Mouse (Mus musculus) forebrain, embryonic 10.5 days (tissue): ENCODE data around the gene Zfp874b. TPM values are rescaled to one million over a fixed set of nuclear protein-coding genes. Genes with fewer than 3 reads are reported as not detected.
"Not testable (repeated sequence)": the region's sequence is repeated elsewhere in the genome, so short reads cannot be mapped to it uniquely, and the experiment has no call there.

Experiments
- DNase-seq: peaks from one replicate; pipeline ENCODE4 v3.0.0-alpha.2; 2017; ENCODE audit warnings: low spot score; ENCODE audit errors: extremely low spot score
- H3K27ac ChIP-seq: fragments of 300-500 bp; sonication (generic); 2 replicates; pipeline ENCODE4 v1.5.1; 2016; ENCODE audit warnings: mild to moderate bottlenecking
- H3K27me3 ChIP-seq: fragments of 300-500 bp; sonication (generic); 2 replicates; pipeline ENCODE4 v1.6.1; 2016; ENCODE audit warnings: mild to moderate bottlenecking; ENCODE audit not compliant: poor library complexity, severe bottlenecking
- H3K36me3 ChIP-seq: fragments of 300-500 bp; sonication (generic); replicated peaks from 2 replicates; pipeline ENCODE4 v1.6.1; 2016; ENCODE audit warnings: mild to moderate bottlenecking, moderate library complexity
- H3K4me1 ChIP-seq: fragments of 300-500 bp; sonication (generic); 2 replicates; pipeline ENCODE4 v1.6.1; 2016
- H3K4me3 ChIP-seq: fragments of 300-500 bp; sonication (generic); 2 replicates; pipeline ENCODE4 v1.5.1; 2016; ENCODE audit warnings: mild to moderate bottlenecking, moderate library complexity
- H3K9me3 ChIP-seq: fragments of 300-500 bp; sonication (generic); 2 replicates; pipeline ENCODE4 v1.6.1; 2016; ENCODE audit warnings: mild to moderate bottlenecking, moderate library complexity
- WGBS: fragments of 180-500 bp; shearing (Covaris S2); methylation state at CpG from one replicate; pipeline ENCODE4 v1.1.7; 2016; 5-methylcytosine and 5-hydroxymethylcytosine counted together
- polyA plus RNA-seq: library from polyadenylated mRNA; unstranded; fragments of >200 nt; fragmentation: Nextera tagmentation; extraction: Ambion mirVana; gene quantifications from 2 replicates; pipeline ENCODE4 v1.2.1, GENCODE M21; 2016

The Zfp874b gene
- polyA plus RNA-seq, 1 experiment from 2014 or later = 1.4 TPM

DNA sequence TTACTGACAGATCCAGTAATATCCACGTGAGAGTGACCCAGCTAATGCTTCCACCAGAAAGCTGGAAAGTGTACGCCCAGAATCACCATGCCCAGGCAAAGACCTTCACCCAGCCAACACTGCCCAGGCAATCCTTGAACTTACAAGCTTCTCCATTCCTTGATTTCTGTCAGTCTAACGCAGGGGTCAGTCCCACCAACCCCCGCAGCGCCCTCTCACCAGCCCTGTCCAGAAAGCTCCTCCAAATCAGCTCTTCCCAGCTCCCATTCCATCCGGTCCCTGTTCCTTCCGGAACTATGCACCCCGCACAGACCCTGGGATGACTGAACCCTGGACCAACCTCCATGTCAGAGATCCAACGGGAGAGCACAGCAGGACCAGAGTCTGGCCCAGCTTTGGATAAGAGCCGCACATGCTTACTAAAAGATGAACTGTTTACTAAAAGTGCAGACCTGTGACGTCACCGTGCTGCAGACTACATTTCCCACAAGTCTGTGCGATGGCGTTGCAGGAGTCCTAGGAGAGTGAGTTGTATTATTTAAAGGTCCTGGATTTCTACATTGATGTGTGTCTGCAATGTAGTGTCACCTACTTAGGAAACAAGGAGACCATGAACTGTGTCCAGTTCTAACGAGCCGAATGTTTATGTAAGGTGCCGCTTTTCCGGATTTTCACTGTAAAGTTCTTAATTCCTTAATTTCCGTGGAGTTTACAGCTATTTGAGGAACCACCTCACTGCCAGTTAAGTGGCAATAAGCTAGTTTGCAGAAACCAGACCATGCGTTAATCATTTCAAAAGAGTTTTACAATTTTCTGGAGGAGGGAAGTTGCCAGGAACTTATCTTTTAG lies 32.7 kb downstream of the Zfp874b start, which contains the start of gene Zfp874a:
Zfp874a (minus strand) TSS at position 453 of the 849 bp plus-strand sequence.
- Histone ChIP-seq H3K36me3 (peaks cover 11% of the 10 kb centered on the region), H3K4me3 (peak within 1 kb of the TSS; percentile 63), H3K4me1 (peaks cover 12% of the 10 kb centered on the region), H3K9me3 (peaks cover 2% of the 10 kb centered on the region; the same call in 1 of the 2 replicates), H3K27me3 (no peaks in the 10 kb centered on the region), H3K27ac (peak within 1 kb of the TSS; percentile 72)
- DNase-seq = peak; percentile 73
- 2% methylated on average over 20 of the region's 20 CpGs for WGBS

DNA sequence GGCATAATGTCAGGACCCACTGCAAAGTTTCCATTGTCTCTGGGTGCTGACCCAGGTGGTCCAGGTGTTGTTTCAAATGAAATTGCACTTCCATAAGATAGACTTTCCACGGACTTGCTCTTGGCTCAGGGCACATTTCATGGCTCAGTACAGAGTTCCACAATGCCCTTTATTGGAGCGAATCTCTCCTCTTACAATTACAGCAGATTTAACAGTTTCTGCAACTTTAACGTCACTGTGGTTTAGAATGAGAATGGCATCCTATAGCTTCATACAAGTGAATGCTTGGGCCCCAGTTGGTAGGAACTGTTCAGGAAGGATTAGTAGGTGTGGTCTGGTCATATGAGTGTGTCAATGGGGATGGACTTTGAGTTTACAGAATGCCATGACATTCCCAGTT lies 47.0 kb downstream of the Zfp874b start:
- H3K27me3 ChIP-seq, H3K4me3 ChIP-seq, H3K9me3 ChIP-seq, H3K4me1 ChIP-seq, H3K27ac ChIP-seq, DNase-seq, H3K36me3 ChIP-seq: not testable (repeated sequence)
- WGBS = 87% methylated on average over 1 of the region's 3 CpGs

- 72% methylated on average over 3 of the region's 3 CpGs for WGBS
- no peak overlapping the region for H3K4me3 ChIP-seq
- no peaks in the 10 kb centered on the region for H3K9me3 ChIP-seq
- no peaks in the 10 kb centered on the region for H3K27me3 ChIP-seq
- no peak overlapping the region for H3K27ac ChIP-seq
- no peaks in the 10 kb centered on the region for H3K4me1 ChIP-seq
- no peaks in the 10 kb centered on the region for H3K36me3 ChIP-seq
- DNase-seq = no peak
Observed at GRCm38 (mm10) chr13:67428116-67428515, 55.9 kb downstream of the Zfp874b start.

DNA sequence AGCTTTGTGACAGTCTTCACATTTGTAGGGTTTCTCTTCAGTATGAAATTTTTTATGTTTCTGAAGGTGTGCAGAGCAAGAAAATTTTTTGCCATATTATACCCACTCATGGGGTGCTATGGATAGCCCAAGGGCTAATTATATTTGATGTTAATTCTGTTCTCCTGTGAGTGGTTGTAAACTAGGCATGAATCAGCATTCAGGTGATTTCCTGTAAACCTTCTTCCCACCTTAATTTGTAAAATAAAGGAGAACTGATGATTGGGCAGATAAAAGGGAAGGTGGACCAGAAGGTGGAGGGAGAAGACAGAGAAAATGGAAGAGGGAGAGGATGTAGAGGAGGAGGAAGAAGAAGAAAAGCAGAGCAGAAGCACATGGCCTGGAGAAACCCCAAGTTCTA lies 58.4 kb downstream of the Zfp874b start:
- H3K4me1 ChIP-seq = peaks cover 13% of the 10 kb centered on the region
- H3K9me3 ChIP-seq, H3K27ac ChIP-seq, DNase-seq, H3K27me3 ChIP-seq, H3K4me3 ChIP-seq, H3K36me3 ChIP-seq: not testable (repeated sequence)

- peaks cover 15% of the 10 kb centered on the region for H3K4me1 ChIP-seq
- not testable (repeated sequence) for H3K4me3 ChIP-seq, H3K27me3 ChIP-seq, H3K9me3 ChIP-seq, H3K36me3 ChIP-seq, H3K27ac ChIP-seq, DNase-seq
- WGBS = 75% methylated on average over 2 of the region's 2 CpGs
Observed at GRCm38 (mm10) chr13:67422532-67422931, 61.5 kb downstream of the Zfp874b start.

Other genes with a start within 250 kb of the Zfp874b start
- gene Zfp458, start 205.8 kb downstream of the Zfp874b start, polyA plus RNA-seq = 1.1 and 1.8 TPM in 2 replicates
- 0.18 and 0.50 TPM in 2 replicates for gene Zfp457, start 177.8 kb downstream of the Zfp874b start, polyA plus RNA-seq
- 1.9 and 2.2 TPM in 2 replicates for gene Zfp595, start 151.7 kb downstream of the Zfp874b start, polyA plus RNA-seq
- 0.37 TPM in 1 of 2 replicates, not detected in the other for gene Gm28044, start 123.7 kb downstream of the Zfp874b start, polyA plus RNA-seq
- 0.87 and 1.1 TPM in 2 replicates for gene Zfp953, start 123.7 kb downstream of the Zfp874b start, polyA plus RNA-seq
- gene Gm28041, start 108.5 kb downstream of the Zfp874b start, polyA plus RNA-seq = 0.50 TPM in 1 of 2 replicates, not detected in the other
- gene Zfp456, start 108.4 kb downstream of the Zfp874b start, polyA plus RNA-seq = 0.62 and 0.86 TPM in 2 replicates
- 3.4 and 4.5 TPM in 2 replicates for gene Zfp429, start 84.4 kb downstream of the Zfp874b start, polyA plus RNA-seq
- gene Zfp459, start 62.8 kb downstream of the Zfp874b start, polyA plus RNA-seq = 0.86 and 1.2 TPM in 2 replicates
- 6.3 and 7.5 TPM in 2 replicates for gene Zfp874a, start 32.6 kb downstream of the Zfp874b start, polyA plus RNA-seq
- gene Zfp58, start 16.3 kb upstream of the Zfp874b start, polyA plus RNA-seq = 14.6 and 14.8 TPM in 2 replicates
- gene Gm26965, start 41.9 kb upstream of the Zfp874b start, polyA plus RNA-seq = not detected in 2 replicates
- 21.8 and 22.4 TPM in 2 replicates for gene Zfp87, start 41.9 kb upstream of the Zfp874b start, polyA plus RNA-seq
- 15.4 and 17.3 TPM in 2 replicates for gene Zfp748, start 69.6 kb upstream of the Zfp874b start, polyA plus RNA-seq
- 3.4 TPM in 2 replicates for gene Zfp729b, start 125.4 kb upstream of the Zfp874b start, polyA plus RNA-seq
- not detected in 2 replicates for gene Gm49345, start 153.5 kb upstream of the Zfp874b start, polyA plus RNA-seq
- 2.8 and 3.0 TPM in 2 replicates for gene Zfp729a, start 153.5 kb upstream of the Zfp874b start, polyA plus RNA-seq
- gene Zfp738, start 202.8 kb upstream of the Zfp874b start, polyA plus RNA-seq = 9.5 and 10.1 TPM in 2 replicates
- gene Zfp65, start 244.9 kb upstream of the Zfp874b start, polyA plus RNA-seq = 6.9 and 8.3 TPM in 2 replicates